Mouse (Mus musculus): ENCODE data around the gene Trp53bp2.

DNA sequence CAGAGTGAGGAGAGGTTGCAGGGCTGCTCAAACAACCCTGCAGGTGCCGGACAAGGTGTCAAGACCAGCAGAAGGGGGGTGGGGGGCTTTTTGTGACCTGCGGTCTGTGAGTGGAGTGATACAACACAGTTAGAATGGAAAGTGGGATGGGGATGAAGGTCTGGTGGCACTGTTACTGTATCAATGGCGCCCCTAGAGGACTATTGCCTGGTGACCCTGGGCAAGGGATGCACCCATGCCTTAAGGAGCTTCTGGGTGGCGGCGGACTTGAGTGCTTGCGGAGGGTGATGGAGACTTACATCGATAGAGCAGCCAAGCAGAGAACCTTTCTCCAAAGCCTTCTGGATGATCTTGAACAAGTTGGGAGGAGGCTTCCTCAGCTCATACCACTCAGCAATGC, 81.6 kb downstream of the Trp53bp2 start:
- TF ChIP-seq CTCF (IDR thresholded peaks at IDR 0.05; ENCODE audit: borderline replicate concordance, control insufficient read depth, extremely low read depth, insufficient read depth, low read length, poor library complexity) (peak; percentile 18; the same call in 1 of the 2 replicates), POLR2A (IDR thresholded peaks at IDR 0.05; ENCODE audit: control insufficient read depth, extremely low read depth, insufficient read depth, low read length, poor library complexity) (no peak)

All from thymus, adult 2 months (tissue).